Mouse (Mus musculus): Measurements from ENCODE around the gene Chd1l. TPM values are rescaled to one million over a fixed set of nuclear protein-coding genes. Genes with fewer than 3 reads are reported as not detected.

The Chd1l gene
- polyA plus RNA-seq (2015; fragmentation: Nextera tagmentation; extraction: Ambion mirVana), result 16.5 and 19.2 TPM in 2 replicates

DNA sequence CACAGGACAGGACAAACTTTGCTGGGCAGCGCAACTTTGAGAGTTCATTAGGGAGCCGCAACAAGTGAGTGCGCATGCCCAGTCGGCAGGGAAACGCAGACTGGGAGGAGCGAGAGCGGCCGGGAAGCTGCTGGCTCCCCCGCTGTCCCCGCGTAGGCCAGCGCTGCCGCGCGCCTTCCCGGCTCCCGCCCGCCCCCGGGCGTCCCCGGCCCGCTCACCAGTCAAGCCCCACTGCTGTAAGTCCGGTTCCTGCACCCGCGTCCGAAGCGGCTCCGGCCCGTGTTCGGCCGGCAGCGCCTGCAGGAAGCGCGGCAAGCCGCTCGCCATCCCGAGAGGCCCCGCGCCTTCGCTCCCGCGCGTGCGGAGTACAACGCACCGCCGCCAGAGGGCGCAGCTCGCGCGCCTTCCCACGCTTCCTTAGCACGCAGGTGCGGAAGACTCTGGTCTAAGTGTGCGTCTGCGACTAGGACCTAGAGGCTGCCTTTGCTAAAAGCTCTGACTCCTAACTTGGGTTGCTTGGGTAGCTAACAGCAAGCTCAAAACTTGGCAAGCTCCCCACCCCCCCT, at the start of gene Chd1l:
Gene Chd1l, minus strand, starts transcription at position 359 of the 566 bp plus-strand sequence.
- peaks cover 2% of the 10 kb centered on the region; the same call in 1 of the 2 replicates for H3K4me1 ChIP-seq
- H3K9ac ChIP-seq, result peak within 1 kb of the TSS; percentile 73
- peak within 1 kb of the TSS; percentile 84 for H3K4me2 ChIP-seq
- WGBS, result under 1% methylated on average over 42 of the region's 56 CpGs
- no peaks in the 10 kb centered on the region for H3K9me3 ChIP-seq
- peak within 1 kb of the TSS; percentile 94 for H3K27ac ChIP-seq
- no peaks in the 10 kb centered on the region for H3K27me3 ChIP-seq (replicated peaks)
- no peaks in the 10 kb centered on the region for H3K36me3 ChIP-seq
- peak; percentile 89 for ATAC-seq (ENCODE audit: insufficient read depth, low FRiP score, low read depth)
- H3K4me3 ChIP-seq (replicated peaks), result peak within 1 kb of the TSS; percentile 77

DNA sequence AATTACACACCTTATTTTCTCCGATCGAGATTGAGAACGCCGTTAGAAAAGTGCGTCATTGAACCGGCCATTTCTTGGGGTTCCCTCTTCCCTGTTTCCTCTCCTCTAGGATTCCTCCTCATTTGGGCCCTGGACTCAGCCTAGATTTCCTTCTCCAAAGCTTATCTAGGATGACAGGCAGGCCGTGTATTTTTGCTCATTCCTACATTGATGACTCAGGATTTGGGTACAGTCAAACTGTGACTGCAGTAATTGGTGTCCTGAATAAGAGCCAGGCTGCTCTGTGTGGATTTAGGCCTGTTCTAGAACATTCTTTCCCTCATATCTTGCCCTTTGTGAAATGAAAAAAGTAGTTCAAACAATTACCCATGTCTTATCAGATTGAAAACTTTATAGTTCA, 49.7 kb upstream of the Chd1l start:
- Histone ChIP-seq H3K4me1 (peaks cover 22% of the 10 kb centered on the region), H3K4me2 (peak overlapping the region; percentile 84), H3K27me3 (replicated peaks) (no peaks in the 10 kb centered on the region), H3K36me3 (no peaks in the 10 kb centered on the region; the same call in 1 of the 2 replicates), H3K27ac (no peak overlapping the region), H3K9ac (no peak overlapping the region), H3K9me3 (no peaks in the 10 kb centered on the region), H3K4me3 (replicated peaks) (peak overlapping the region; percentile 97; the same call in 1 of the 2 replicates)
- ATAC-seq (ENCODE audit: insufficient read depth, low FRiP score, low read depth), result no peak; the same call in 1 of the 2 replicates
- 85% methylated on average over 7 of the region's 7 CpGs for WGBS

GRCm38 (mm10) chr3:97658426-97659193, 48.6 kb upstream of the Chd1l start:
- Histone ChIP-seq H3K4me1 (peaks cover 22% of the 10 kb centered on the region), H3K36me3 (no peaks in the 10 kb centered on the region), H3K4me3 (replicated peaks) (peak overlapping the region; percentile 97), H3K4me2 (peak overlapping the region; percentile 84), H3K9me3 (no peaks in the 10 kb centered on the region), H3K9ac (peak overlapping the region; percentile 71), H3K27me3 (replicated peaks) (no peaks in the 10 kb centered on the region), H3K27ac (peak overlapping the region; percentile 61; the same call in 1 of the 2 replicates)
- ATAC-seq (ENCODE audit: insufficient read depth, low FRiP score, low read depth), result peak; percentile 76
- 1% methylated on average over 43 of the region's 50 CpGs for WGBS

GRCm38 (mm10) chr3:97657655-97658411, 47.8 kb upstream of the Chd1l start, which contains the start of gene Prkab2:
Gene Prkab2, plus strand, starts transcription at chr3:97658193.
- 2% methylated on average over 51 of the region's 51 CpGs for WGBS
- peak; percentile 94 for ATAC-seq (ENCODE audit: insufficient read depth, low FRiP score, low read depth)

DNA sequence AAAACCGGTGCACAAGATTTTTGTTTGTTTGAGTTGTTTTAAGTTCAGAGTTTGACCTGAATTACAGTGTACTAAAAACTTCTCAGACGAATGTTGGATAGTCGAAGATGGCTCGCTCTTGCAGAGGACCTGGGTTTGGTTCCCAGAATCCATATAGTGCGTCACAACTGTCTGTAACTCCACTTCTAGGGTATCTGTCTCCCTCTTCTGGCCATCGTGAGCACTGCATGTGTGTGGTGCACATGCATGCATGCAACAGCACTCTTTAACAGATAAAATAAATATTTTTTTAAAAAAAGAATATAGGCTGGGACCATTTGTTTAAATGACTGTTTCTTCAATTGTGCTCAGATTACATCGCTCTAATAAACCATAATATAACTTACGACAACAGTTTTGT, 44.9 kb upstream of the Chd1l start:
- WGBS, result 82% methylated on average over 8 of the region's 8 CpGs

More at GRCm38 (mm10) chr3:97657655-97658411, 47.8 kb upstream of the Chd1l start, which contains the start of gene Prkab2:
- Histone ChIP-seq H3K4me1 (peaks cover 22% of the 10 kb centered on the region), H3K4me2 (peak within 1 kb of the TSS; percentile 84), H3K27me3 (replicated peaks) (no peaks in the 10 kb centered on the region), H3K4me3 (replicated peaks) (peak within 1 kb of the TSS; percentile 97), H3K9ac (peak within 1 kb of the TSS; percentile 71), H3K27ac (peak within 1 kb of the TSS; percentile 61; the same call in 1 of the 2 replicates), H3K9me3 (no peaks in the 10 kb centered on the region), H3K36me3 (no peaks in the 10 kb centered on the region)

GRCm38 (mm10) chr3:97653781-97654180, 43.8 kb upstream of the Chd1l start:
- no peak overlapping the region for H3K9ac ChIP-seq
- no peak overlapping the region for H3K4me2 ChIP-seq
- 90% methylated on average over 5 of the region's 5 CpGs for WGBS
- no peak overlapping the region for H3K27ac ChIP-seq
- H3K9me3 ChIP-seq, result no peaks in the 10 kb centered on the region
- H3K4me1 ChIP-seq, result peaks cover 7% of the 10 kb centered on the region; the same call in 1 of the 2 replicates
- no peak overlapping the region for H3K4me3 ChIP-seq (replicated peaks)
- no peak for ATAC-seq (ENCODE audit: insufficient read depth, low FRiP score, low read depth)
- no peaks in the 10 kb centered on the region for H3K36me3 ChIP-seq
- H3K27me3 ChIP-seq (replicated peaks), result no peaks in the 10 kb centered on the region

More for the DNA sequence above, 44.9 kb upstream of the Chd1l start:
- Histone ChIP-seq H3K27me3 (replicated peaks) (no peaks in the 10 kb centered on the region), H3K4me2 (no peak overlapping the region), H3K36me3 (no peaks in the 10 kb centered on the region), H3K9me3 (no peaks in the 10 kb centered on the region), H3K27ac (no peak overlapping the region), H3K9ac (no peak overlapping the region), H3K4me3 (replicated peaks) (no peak overlapping the region), H3K4me1 (peaks cover 18% of the 10 kb centered on the region)
- no peak for ATAC-seq (ENCODE audit: insufficient read depth, low FRiP score, low read depth)

DNA sequence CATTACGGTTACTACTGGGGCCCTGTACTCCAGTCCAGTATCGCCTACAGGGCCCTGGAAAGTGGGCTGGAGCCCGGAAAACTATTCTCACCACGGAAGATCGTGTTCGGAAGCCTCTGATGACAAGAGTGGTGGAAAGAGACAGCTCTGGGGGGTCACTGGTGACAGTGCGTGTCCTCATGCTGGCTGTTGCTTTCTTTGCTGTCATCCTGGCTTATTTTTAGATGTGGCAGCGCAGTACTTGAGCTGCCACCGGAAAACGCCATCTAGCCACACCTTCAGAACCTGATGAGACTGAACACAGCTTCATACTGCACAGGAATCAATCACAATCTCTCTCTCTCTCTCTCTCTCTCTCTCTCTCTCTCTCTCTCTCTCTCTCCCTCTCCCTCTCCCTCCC, 41.6 kb upstream of the Chd1l start:
- H3K4me3 ChIP-seq (replicated peaks), result no peak overlapping the region
- no peaks in the 10 kb centered on the region for H3K4me1 ChIP-seq
- no peak for ATAC-seq (ENCODE audit: insufficient read depth, low FRiP score, low read depth)
- H3K36me3 ChIP-seq, result no peaks in the 10 kb centered on the region
- H3K4me2 ChIP-seq, result no peak overlapping the region
- H3K9me3 ChIP-seq, result no peaks in the 10 kb centered on the region
- no peak overlapping the region for H3K27ac ChIP-seq
- WGBS, result 73% methylated on average over 10 of the region's 10 CpGs
- H3K27me3 ChIP-seq (replicated peaks), result no peaks in the 10 kb centered on the region
- H3K9ac ChIP-seq, result no peak overlapping the region

GRCm38 (mm10) chr3:97649469-97649868, 39.5 kb upstream of the Chd1l start:
- Histone ChIP-seq H3K4me2 (no peak overlapping the region), H3K27ac (no peak overlapping the region), H3K27me3 (replicated peaks) (no peaks in the 10 kb centered on the region), H3K9me3 (no peaks in the 10 kb centered on the region), H3K4me1 (no peaks in the 10 kb centered on the region), H3K4me3 (replicated peaks) (no peak overlapping the region), H3K36me3 (no peaks in the 10 kb centered on the region), H3K9ac (no peak overlapping the region)
- no peak for ATAC-seq (ENCODE audit: insufficient read depth, low FRiP score, low read depth)
- 64% methylated on average over 6 of the region's 6 CpGs for WGBS

- 63% methylated on average over 3 of the region's 3 CpGs for WGBS
- no peak overlapping the region for H3K9ac ChIP-seq
- H3K27me3 ChIP-seq (replicated peaks), result no peaks in the 10 kb centered on the region
- H3K4me1 ChIP-seq, result no peaks in the 10 kb centered on the region
- no peak overlapping the region for H3K4me2 ChIP-seq
- H3K27ac ChIP-seq, result no peak overlapping the region
- ATAC-seq (ENCODE audit: insufficient read depth, low FRiP score, low read depth), result no peak
- no peak overlapping the region for H3K4me3 ChIP-seq (replicated peaks)
- H3K9me3 ChIP-seq, result no peaks in the 10 kb centered on the region
- no peaks in the 10 kb centered on the region for H3K36me3 ChIP-seq
Observed at GRCm38 (mm10) chr3:97649022-97649421, 39.0 kb upstream of the Chd1l start.

- Histone ChIP-seq H3K27ac (no peak overlapping the region), H3K9ac (no peak overlapping the region), H3K4me1 (no peaks in the 10 kb centered on the region), H3K9me3 (no peaks in the 10 kb centered on the region), H3K36me3 (no peaks in the 10 kb centered on the region), H3K27me3 (replicated peaks) (no peaks in the 10 kb centered on the region), H3K4me3 (replicated peaks) (no peak overlapping the region), H3K4me2 (no peak overlapping the region)
- no peak for ATAC-seq (ENCODE audit: insufficient read depth, low FRiP score, low read depth)
- WGBS, result 35% methylated on average over 1 of the region's 1 CpGs
Observed at GRCm38 (mm10) chr3:97648518-97648917, 38.5 kb upstream of the Chd1l start.

GRCm38 (mm10) chr3:97642001-97642400, 32.0 kb upstream of the Chd1l start:
- Histone ChIP-seq H3K9ac (no peak overlapping the region), H3K9me3 (no peaks in the 10 kb centered on the region), H3K27ac (no peak overlapping the region), H3K4me2 (no peak overlapping the region), H3K36me3 (no peaks in the 10 kb centered on the region), H3K4me3 (replicated peaks) (no peak overlapping the region), H3K27me3 (replicated peaks) (no peaks in the 10 kb centered on the region), H3K4me1 (no peaks in the 10 kb centered on the region)
- no peak for ATAC-seq (ENCODE audit: insufficient read depth, low FRiP score, low read depth)
- WGBS, result 75% methylated on average over 9 of the region's 9 CpGs

Measured in stomach, embryonic 15.5 days (tissue).